Mouse (Mus musculus): ENCODE data around the gene Nomo1.
A peak's percentile ranks its signal among the peaks of the same experiment; 100 is the strongest.

Gene Nomo1

DNA sequence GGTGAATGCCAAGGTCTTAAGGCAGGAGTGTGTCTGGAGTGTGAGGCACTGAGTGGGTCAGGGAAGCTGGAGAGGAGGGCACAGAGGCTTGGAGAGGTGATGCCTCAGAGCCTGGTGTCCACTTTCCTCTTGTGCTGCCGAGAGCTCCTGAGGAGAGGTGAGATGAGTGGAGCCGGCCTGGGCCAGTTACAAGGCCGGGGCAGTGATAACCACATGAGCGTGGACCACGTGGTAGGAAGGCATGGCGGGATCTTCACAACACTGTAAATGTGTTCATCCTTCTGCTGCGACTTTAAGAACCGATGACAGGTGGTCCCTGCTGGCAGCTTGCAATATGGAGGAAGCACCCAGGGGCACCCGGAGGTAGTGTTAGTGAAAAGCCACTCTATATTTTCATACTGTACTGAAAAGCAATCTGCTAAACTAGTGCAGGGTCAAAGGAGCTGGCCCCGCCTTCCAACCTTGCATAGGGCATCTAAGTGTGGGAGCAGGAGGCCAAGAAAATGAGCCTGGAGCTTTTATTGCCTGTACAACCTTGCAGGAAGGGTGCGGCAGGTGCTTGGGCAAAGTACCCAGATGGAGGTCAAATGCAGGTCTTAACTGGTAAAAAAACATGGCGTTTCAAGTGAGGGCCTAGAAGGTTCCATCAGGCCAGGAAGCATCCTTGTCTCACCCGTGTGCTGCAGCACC, 14.5 kb downstream of the Nomo1 start:
- no peak for DNase-seq

DNA sequence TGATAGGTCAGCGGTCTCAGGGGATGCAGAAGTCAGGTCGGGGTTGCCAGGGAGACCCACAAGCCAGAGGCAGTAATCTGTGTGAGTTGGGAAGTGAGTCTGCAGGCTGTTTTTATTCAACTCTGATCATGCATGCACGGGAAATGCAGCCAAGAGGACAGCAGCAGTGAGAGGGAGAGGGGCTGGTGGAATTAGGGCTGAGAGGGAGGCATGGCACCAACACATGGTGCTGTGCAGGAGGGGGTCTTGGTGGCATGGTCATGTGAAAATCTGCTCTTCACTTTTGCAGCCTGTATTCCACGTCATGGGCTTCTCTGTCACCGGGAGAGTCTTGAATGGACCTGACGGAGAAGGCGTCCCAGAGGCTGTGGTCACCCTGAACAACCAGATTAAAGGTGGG, 16.5 kb downstream of the Nomo1 start:
- DNase-seq = no peak

GRCm38 (mm10) chr7:46052161-46052821, 18.8 kb downstream of the Nomo1 start:
- DNase-seq = peak; percentile 15 to 22

DNA sequence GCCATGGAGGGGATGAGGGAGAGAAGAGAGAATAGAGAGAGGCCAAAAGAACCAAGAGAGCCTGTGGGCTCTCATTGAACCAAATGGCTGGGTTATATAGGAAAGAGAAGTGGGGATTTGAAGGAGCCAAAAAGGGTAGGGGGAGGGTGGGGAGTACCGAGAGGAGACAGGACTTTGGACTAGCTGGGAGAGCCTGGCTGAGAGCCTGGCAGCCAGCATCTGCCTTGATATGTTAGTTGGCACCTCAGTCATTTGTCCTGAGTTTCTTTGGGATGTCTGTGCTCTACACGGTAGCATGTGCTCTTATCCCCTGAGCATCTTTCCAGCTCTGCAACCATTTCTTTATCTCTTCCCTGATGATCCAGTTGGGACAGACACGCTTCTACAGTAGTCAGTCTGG, 20.1 kb downstream of the Nomo1 start:
- no peak for DNase-seq

DNA sequence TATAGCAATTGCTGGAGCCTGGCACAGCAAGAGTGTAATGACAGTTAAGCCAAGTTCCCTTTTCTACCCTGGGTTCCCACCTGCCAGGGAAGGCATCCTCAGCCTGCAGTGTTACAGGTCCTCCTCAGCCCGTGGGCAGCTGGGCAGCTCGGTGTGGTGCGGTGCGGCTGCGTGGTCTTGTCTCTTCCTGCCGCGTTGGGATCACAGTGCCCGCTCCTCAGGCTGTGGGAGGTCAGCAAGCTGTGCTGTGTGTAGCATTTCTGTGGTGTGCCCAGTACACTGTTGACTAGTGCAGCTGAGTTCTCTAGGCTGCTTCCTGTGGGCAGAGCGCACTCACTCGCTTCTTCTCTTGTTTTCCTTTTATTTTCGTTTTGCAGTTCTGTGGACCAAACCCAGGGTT, 25.4 kb downstream of the Nomo1 start:
- DNase-seq = peak; percentile 62 to 68

DNA sequence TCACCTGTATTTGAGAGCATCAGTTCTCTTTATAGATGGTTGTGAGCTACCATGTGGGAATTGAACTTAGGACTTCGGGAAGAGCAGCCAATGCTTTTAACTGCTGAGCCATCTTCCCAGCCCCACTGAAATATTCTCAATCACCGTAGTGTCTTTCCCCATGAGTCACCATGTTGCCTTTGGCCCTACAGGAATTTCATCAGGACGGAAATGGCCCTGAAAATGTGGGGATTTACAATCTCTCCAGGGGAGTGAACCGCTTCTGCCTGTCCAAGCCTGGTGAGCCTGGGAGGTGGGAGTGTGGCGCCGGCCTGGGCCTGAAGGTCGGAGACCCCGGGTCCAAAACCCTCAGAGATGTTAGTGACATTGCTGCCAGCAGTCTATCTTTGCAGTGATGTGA, 27.2 kb downstream of the Nomo1 start:
- DNase-seq = no peak

GRCm38 (mm10) chr7:46061614-46062013, 28.1 kb downstream of the Nomo1 start:
- DNase-seq = no peak

DNA sequence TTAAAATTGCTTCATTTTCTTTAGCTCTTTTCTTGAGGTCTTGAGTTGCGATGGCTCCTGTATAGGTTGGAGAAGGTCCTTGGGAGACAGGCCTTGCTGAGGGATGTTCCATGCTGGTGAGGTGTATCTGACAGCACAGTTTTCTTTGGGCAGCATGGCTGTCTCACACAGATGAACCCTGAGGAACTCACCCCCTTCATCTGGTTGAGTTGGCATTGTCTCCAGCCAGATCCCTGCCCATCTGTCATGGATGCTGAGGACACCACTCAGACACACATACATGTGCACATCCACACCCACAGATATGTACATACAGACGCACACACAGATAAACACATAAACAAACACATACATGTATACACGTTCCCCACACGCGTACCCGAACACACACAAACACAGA, 29.8 kb downstream of the Nomo1 start:
- no peak for DNase-seq

DNA sequence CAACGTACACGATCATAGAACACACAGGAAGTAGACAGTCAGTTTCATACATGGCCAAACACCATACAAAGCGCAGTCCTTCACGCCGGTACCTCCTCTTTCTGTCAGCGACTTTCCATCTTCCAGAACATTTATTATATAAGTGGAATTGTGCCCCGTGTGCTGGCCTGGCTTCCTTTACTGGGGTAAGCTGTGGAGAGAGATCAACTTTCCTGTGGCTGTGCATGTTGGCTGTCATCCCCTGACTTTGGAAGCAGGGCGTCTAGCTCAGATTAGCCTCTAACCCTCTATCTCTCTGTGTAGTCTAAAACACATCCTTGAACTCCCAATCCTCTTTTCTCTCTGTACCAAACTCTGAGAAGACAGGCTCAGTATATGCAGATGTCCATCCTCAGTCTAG, 35.3 kb downstream of the Nomo1 start:
- DNase-seq = no peak

- no peak for DNase-seq
Measured at GRCm38 (mm10) chr7:46076844-46077243, 43.3 kb downstream of the Nomo1 start.

DNA sequence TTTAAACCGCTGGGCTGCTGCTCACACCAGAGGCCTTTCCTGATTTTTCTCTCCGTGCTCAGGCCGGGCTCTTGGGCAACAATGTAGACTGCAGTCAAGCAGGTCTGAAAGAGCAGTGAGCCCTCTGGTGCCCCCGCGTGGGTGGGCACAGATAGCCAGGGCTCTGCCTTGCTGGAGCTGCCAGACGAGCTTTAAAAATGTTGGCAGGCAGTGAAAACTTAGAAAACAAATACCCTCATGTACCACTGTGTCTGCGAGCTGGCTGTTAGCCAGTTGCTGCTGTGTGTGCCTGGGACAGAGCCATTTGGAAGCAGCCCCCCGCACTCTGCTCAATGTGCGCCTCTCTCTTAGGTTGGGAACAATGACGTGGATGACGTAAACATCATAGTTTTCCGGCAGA, 44.2 kb downstream of the Nomo1 start:
- DNase-seq = no peak

DNA sequence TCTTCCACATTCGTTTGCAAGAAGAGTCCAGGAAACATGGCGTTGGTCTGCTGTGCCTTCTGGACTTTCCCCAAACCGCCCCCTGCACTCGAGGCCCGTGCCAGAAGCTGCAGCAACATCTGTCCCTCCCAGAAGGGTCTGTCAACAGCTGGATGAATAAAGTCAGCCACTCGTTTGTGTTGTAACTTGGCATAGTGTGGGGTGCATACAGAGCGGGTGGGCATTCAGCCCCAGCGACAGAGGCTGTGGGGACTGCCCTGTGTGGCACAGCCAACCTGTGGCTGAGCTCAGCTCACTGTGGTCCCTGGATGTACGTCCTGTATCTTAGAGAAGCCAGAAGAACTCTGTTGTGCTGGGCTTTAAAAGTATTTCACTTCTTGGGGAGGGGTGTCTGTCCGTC, 50.5 kb downstream of the Nomo1 start:
- no peak for DNase-seq

- DNase-seq = no peak
Measured at GRCm38 (mm10) chr7:46084839-46085513, 51.5 kb downstream of the Nomo1 start.

DNA sequence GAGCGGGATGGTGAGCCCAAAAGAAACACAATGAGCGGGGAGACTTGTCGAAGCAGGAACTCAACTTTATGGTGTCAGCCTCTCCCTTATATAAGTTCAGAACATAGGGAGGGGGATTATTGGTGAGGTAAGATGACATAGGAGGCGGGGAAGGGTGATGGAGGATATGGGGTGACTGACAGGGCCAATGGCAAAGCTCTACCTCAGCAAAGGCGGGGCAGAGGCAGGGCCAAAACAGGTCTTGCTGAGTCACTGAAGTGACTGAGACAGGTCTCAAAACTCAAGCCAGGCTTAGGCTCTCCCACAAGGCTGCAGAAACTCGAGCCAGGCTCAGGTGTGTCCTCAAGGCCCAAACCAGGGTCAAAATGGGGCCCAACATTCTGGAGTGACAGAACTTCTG, 52.9 kb downstream of the Nomo1 start:
- DNase-seq = no peak

DNA sequence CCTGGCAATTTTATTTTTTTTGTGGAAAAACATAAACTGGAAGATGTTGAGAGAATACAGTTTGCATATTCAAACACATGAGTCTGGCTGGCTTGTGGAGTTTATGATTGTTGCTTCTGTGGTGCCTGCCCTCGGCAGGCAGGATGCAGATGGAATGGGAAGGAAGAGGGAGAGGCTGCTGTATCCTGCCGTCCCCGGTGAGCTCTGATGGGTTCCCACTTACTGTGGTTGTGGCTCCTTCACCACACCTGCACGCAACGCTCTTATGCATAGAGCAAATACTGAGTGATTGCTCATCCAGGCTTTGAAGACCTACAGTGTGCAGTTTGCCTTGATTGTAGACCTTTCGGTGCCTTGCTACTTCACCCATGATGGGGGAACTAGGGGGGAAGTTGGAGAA, 54.7 kb downstream of the Nomo1 start:
- no peak for DNase-seq

DNA sequence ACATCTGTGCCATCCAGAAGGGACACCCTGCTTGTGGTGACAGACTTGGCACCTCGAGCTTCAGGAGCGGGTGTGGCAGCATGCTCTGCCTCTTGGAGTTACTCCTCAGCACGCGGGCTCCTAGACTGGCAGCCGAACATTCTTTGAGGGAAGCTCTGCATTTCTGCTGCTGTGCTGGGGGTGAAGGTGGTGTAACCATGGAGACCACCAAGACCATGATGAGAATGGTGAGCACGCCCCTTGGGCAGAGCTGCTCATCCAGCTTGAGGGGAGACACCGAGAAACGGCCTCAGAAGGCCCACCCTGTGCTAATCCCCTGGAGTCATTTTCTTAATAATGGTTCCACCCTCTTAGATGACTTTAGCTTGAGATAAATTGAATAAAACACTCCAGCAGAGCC, 59.3 kb downstream of the Nomo1 start:
- no peak for DNase-seq

GRCm38 (mm10) chr7:46096136-46096535, 62.6 kb downstream of the Nomo1 start:
- peak; percentile 69 to 71 for DNase-seq

DNA sequence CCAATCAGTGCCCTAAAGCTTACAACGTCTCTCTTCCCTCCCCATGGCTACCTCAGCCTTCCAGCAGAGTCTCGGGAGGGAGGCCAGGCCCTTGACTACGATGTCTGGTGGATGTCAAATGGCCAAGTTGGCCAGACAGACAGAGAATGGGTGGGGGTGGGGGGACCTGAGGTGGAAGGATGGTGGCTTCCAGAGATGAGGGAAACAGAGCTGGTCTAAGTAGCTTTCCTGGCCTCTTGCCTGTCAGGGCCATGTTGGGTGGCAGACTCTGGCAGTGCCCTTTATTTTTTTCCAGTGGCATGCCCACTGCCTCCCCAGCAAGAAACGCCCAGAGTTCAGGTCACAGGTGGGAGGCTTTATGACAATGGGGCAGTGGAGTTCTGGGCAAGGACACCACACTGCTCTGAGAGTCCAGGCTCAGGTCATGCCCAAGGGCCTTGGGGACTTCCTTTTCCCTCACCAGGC, 63.9 kb downstream of the Nomo1 start:
- DNase-seq = no peak

- no peak for DNase-seq
Measured at GRCm38 (mm10) chr7:46098221-46098918, 64.9 kb downstream of the Nomo1 start.

DNA sequence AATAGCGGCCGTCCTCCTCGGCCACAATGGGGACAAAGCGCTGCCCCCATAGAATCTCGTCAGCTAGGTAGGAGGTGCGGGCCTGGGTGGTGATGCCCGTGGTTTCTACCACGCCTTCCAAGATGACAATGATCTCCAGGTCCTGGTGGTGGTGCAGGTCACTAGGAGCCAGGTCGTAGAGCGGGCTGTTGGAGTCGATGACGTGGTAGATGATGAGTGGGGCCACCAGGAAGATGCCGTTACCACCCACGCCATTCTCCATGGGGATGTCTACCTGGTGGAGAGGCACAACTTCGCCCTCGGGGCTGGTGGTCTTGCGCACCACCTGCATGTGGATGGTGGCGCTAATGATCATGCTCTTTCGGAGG, 65.4 kb downstream of the Nomo1 start:
- DNase-seq = no peak

- DNase-seq = peak in 1 of 2 experiments; percentile 6
Measured at GRCm38 (mm10) chr7:46099682-46100081, 66.2 kb downstream of the Nomo1 start.

GRCm38 (mm10) chr7:46100563-46100962, 67.1 kb downstream of the Nomo1 start, which contains the start of gene Kcnj11:
TSS of gene Kcnj11 (minus strand) at chr7:46100764.
- peak; percentile 85 to 86 for DNase-seq

DNA sequence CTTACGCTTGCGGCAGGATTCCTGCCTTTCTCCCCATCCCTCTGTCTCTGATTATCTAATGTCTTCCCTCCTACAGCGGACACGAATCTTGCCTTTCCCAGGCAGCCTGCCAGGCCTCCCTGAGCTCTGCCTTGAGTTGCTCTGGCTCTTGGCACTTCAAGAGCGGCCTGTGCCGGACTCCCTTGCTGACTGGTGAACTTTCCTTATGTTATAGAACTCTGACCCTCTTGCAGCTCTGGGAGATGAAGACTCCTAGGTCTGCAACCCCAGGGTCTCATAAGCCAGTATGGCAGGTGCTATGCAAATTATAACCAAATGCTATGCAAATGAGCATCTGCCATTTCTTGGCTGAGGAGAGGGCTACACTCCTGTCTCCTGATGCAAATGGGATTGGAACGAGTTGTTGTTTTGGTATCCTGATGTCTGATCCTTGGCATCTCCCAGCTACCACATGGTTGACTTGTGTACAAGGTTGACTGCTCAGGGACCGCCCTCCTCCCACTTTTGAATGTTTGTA, 69.6 kb downstream of the Nomo1 start:
- no peak for DNase-seq

All from B cell, adult 2 months (primary cell).